Mouse (Mus musculus) testis, adult 2 months (tissue): ENCODE measurements around the gene Tdp1.

ENCODE experiments used
- CTCF ChIP-seq: fragments of 200-500 bp; IDR thresholded peaks from 2 replicates; pipeline ENCODE4 v1.5.1; 2012; ENCODE audit warnings: low read depth, mild to moderate bottlenecking, inconsistent platforms, low read length, moderate library complexity; ENCODE audit not compliant: control insufficient read depth, insufficient read depth, insufficient replicate concordance
- POLR2A ChIP-seq: fragments of 200-500 bp; IDR thresholded peaks from 2 replicates; pipeline ENCODE4 v1.6.1; 2012; ENCODE audit warnings: low read depth, mild to moderate bottlenecking, inconsistent platforms, low read length, moderate library complexity; ENCODE audit not compliant: control insufficient read depth

DNA sequence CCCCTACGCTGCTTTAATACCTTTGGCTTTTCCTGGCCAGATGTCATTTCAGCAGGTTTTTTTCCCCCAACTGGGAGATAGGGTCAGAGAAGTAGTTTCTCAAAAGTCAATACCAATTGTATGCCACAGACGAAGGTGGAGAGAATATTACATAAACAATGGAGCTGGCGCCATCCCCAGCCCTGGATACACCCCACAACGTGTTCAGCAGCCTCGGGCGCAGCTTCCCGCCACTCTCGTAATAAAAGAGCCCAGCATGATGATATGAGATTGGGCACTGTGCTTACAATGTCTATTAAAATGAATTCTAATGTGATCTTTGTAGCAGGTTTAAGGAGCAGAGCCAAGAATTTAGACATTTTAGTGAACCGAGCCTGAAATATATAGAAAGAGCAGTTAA, 28.3 kb upstream of the Tdp1 start:
- TF ChIP-seq CTCF (no peak), POLR2A (no peak)
